Mouse (Mus musculus): ENCODE results near the gene Usp4. TPM values are rescaled to one million over a fixed set of nuclear protein-coding genes. Genes with fewer than 3 reads are reported as not detected.

Usp4 gene
- polyA plus RNA-seq (2014; fragmentation: Nextera tagmentation; extraction: Ambion mirVana): 130 and 133 TPM in 2 replicates

GRCm38 (mm10) chr9:108347540-108348289 lies at the start of gene Usp4:
TSS of gene Usp4 (plus strand) at chr9:108347853.
- Histone ChIP-seq H3K4me2 (ENCODE audit: low read depth, severe bottlenecking) (peak within 1 kb of the TSS; percentile 89), H3K36me3 (ENCODE audit: control insufficient read depth, insufficient read depth, low read length) (peaks cover 19% of the 10 kb centered on the region), H3K27ac (replicated peaks; ENCODE audit: low read depth, low read length) (peak within 1 kb of the TSS; percentile 94), H3K27me3 (ENCODE audit: control insufficient read depth, insufficient read depth, low read length) (no peaks in the 10 kb centered on the region), H3K9ac (ENCODE audit: low read length) (peak within 1 kb of the TSS; percentile 91), H3K9me3 (ENCODE audit: control insufficient read depth, low read length) (no peaks in the 10 kb centered on the region), H3K4me3 (ENCODE audit: low read depth, low read length) (peak within 1 kb of the TSS; percentile 86), H3K4me1 (ENCODE audit: control insufficient read depth, insufficient read depth, low read length) (no peaks in the 10 kb centered on the region)
- DNase-seq (ENCODE audit: low spot score) (peak; percentile 90), ATAC-seq (ENCODE audit: insufficient number of reproducible peaks, low FRiP score, low TSS enrichment, low read depth) (peak; percentile 93)
- under 1% methylated on average over 74 of the region's 75 CpGs for WGBS

DNA sequence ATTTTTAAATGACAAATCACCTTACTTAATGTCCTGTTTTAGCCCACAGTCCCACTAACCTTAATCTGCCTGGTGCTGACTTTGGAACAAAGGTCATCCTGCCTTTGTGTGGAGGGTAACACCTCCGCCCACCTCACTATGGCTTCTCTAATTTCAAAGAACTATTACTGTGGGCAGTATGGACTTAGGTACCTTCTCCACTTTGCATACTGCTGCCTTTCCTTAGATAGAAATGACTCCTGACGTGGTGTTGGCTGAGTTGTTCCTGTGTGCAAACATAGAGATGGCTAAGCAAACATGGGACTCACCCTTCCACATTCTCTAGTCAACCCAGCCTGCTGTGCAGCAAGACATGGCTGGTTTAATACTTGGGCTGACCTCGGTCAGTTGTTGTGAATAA lies 45.8 kb upstream of the Usp4 start:
- H3K27ac ChIP-seq (replicated peaks; ENCODE audit: low read depth, low read length): no peak overlapping the region
- no peak for ATAC-seq (ENCODE audit: insufficient number of reproducible peaks, low FRiP score, low TSS enrichment, low read depth)
- no peak overlapping the region for H3K4me2 ChIP-seq (ENCODE audit: low read depth, severe bottlenecking)
- H3K36me3 ChIP-seq (ENCODE audit: control insufficient read depth, insufficient read depth, low read length): no peaks in the 10 kb centered on the region
- no peaks in the 10 kb centered on the region for H3K27me3 ChIP-seq (ENCODE audit: control insufficient read depth, insufficient read depth, low read length)
- DNase-seq (ENCODE audit: low spot score): no peak
- H3K9me3 ChIP-seq (ENCODE audit: control insufficient read depth, low read length): no peaks in the 10 kb centered on the region
- H3K4me1 ChIP-seq (ENCODE audit: control insufficient read depth, insufficient read depth, low read length): no peaks in the 10 kb centered on the region; the same call in none of the 2 replicates
- no peak overlapping the region for H3K9ac ChIP-seq (ENCODE audit: low read length)
- WGBS: 82% methylated on average over 3 of the region's 3 CpGs
- no peak overlapping the region for H3K4me3 ChIP-seq (ENCODE audit: low read depth, low read length)

GRCm38 (mm10) chr9:108304716-108305115 lies 42.9 kb upstream of the Usp4 start:
- no peak overlapping the region for H3K4me3 ChIP-seq (ENCODE audit: low read depth, low read length)
- no peak overlapping the region for H3K27ac ChIP-seq (replicated peaks; ENCODE audit: low read depth, low read length)
- no peaks in the 10 kb centered on the region for H3K9me3 ChIP-seq (ENCODE audit: control insufficient read depth, low read length)
- no peak for DNase-seq (ENCODE audit: low spot score)
- H3K27me3 ChIP-seq (ENCODE audit: control insufficient read depth, insufficient read depth, low read length): no peaks in the 10 kb centered on the region
- H3K4me1 ChIP-seq (ENCODE audit: control insufficient read depth, insufficient read depth, low read length): no peaks in the 10 kb centered on the region; the same call in 1 of the 2 replicates
- H3K36me3 ChIP-seq (ENCODE audit: control insufficient read depth, insufficient read depth, low read length): no peaks in the 10 kb centered on the region; the same call in 1 of the 2 replicates
- no peak for ATAC-seq (ENCODE audit: insufficient number of reproducible peaks, low FRiP score, low TSS enrichment, low read depth)
- H3K4me2 ChIP-seq (ENCODE audit: low read depth, severe bottlenecking): no peak overlapping the region
- no peak overlapping the region for H3K9ac ChIP-seq (ENCODE audit: low read length)
- 87% methylated on average over 4 of the region's 4 CpGs for WGBS

DNA sequence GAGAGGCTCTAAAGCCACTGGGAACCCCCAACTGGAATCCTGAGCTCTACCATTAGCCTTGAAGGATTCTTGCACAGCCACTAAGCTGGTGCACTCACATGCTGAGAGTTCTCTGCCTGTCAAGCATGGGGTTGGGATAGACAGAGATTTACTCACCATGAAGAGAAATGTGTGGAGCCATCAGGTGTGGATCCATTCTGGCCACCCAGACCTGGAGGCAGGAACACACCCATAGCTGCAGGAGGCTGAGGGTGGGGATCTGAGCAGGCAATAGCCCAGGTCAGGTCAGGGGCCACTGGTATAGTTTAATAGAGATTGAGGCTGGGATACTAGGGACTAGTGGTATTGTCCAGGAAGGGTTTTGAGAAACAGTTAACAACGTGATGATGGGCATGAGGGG lies 42.5 kb upstream of the Usp4 start:
- 4% methylated on average over 1 of the region's 1 CpGs for WGBS
- ATAC-seq (ENCODE audit: insufficient number of reproducible peaks, low FRiP score, low TSS enrichment, low read depth): no peak; the same call in 1 of the 2 replicates
- H3K27me3 ChIP-seq (ENCODE audit: control insufficient read depth, insufficient read depth, low read length): no peaks in the 10 kb centered on the region

GRCm38 (mm10) chr9:108305629-108306520 lies 41.8 kb upstream of the Usp4 start, which contains the start of the genes Rhoa and Tcta:
TSS of gene Rhoa (plus strand) at chr9:108306129.
TSS of gene Tcta (minus strand) at chr9:108306160.
- WGBS: under 1% methylated on average over 77 of the region's 81 CpGs
- peak within 1 kb of the TSS; percentile 83 for H3K4me3 ChIP-seq (ENCODE audit: low read depth, low read length)
- ATAC-seq (ENCODE audit: insufficient number of reproducible peaks, low FRiP score, low TSS enrichment, low read depth): peak; percentile 96

More for the DNA sequence above, 42.5 kb upstream of the Usp4 start:
- H3K4me1 ChIP-seq (ENCODE audit: control insufficient read depth, insufficient read depth, low read length): no peaks in the 10 kb centered on the region; the same call in 1 of the 2 replicates
- no peak overlapping the region; the same call in 1 of the 2 replicates for H3K27ac ChIP-seq (replicated peaks; ENCODE audit: low read depth, low read length)
- H3K9me3 ChIP-seq (ENCODE audit: control insufficient read depth, low read length): no peaks in the 10 kb centered on the region
- no peaks in the 10 kb centered on the region; the same call in 1 of the 2 replicates for H3K36me3 ChIP-seq (ENCODE audit: control insufficient read depth, insufficient read depth, low read length)
- DNase-seq (ENCODE audit: low spot score): no peak
- peak overlapping the region; percentile 83 for H3K4me3 ChIP-seq (ENCODE audit: low read depth, low read length)
- H3K4me2 ChIP-seq (ENCODE audit: low read depth, severe bottlenecking): peak overlapping the region; percentile 83
- peak overlapping the region; percentile 70 for H3K9ac ChIP-seq (ENCODE audit: low read length)

DNA sequence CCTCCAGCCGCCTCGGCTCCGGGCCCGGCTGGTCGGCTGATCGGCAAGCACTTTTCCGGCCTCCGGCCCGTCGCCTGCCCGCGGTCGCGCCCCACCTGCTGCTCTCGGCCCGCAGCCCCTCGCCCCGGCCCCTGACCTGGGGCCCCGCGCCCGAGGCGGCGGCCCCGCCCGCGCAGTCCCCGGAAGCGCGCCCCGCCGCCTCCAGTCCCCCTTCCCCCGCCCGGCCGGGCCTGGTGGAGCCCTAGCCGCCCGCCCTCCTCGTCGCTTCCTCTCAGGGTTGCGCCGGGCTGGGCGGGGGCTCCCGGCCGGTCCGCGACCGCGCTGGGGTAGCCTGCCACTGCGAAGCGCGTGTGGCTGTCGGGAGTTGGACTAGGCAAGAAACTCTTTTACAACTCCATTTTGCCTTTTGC lies 41.1 kb upstream of the Usp4 start:
- H3K4me1 ChIP-seq (ENCODE audit: control insufficient read depth, insufficient read depth, low read length): no peaks in the 10 kb centered on the region; the same call in 1 of the 2 replicates
- peak overlapping the region; percentile 83; the same call in 1 of the 2 replicates for H3K4me2 ChIP-seq (ENCODE audit: low read depth, severe bottlenecking)
- H3K36me3 ChIP-seq (ENCODE audit: control insufficient read depth, insufficient read depth, low read length): no peaks in the 10 kb centered on the region; the same call in 1 of the 2 replicates
- peak overlapping the region; percentile 89 for H3K9ac ChIP-seq (ENCODE audit: low read length)
- H3K4me3 ChIP-seq (ENCODE audit: low read depth, low read length): peak overlapping the region; percentile 83
- WGBS: under 1% methylated on average over 42 of the region's 51 CpGs
- peak overlapping the region; percentile 98 for H3K27ac ChIP-seq (replicated peaks; ENCODE audit: low read depth, low read length)
- DNase-seq (ENCODE audit: low spot score) (peak; percentile 80), ATAC-seq (ENCODE audit: insufficient number of reproducible peaks, low FRiP score, low TSS enrichment, low read depth) (peak; percentile 61)
- H3K27me3 ChIP-seq (ENCODE audit: control insufficient read depth, insufficient read depth, low read length): no peaks in the 10 kb centered on the region
- H3K9me3 ChIP-seq (ENCODE audit: control insufficient read depth, low read length): no peaks in the 10 kb centered on the region

More at GRCm38 (mm10) chr9:108305629-108306520, 41.8 kb upstream of the Usp4 start, which contains the start of the genes Rhoa and Tcta:
- DNase-seq (ENCODE audit: low spot score): peak; percentile 96
- Histone ChIP-seq H3K36me3 (ENCODE audit: control insufficient read depth, insufficient read depth, low read length) (no peaks in the 10 kb centered on the region; the same call in 1 of the 2 replicates), H3K9me3 (ENCODE audit: control insufficient read depth, low read length) (no peaks in the 10 kb centered on the region), H3K27me3 (ENCODE audit: control insufficient read depth, insufficient read depth, low read length) (no peaks in the 10 kb centered on the region), H3K9ac (ENCODE audit: low read length) (peak within 1 kb of the TSS; percentile 89), H3K4me2 (ENCODE audit: low read depth, severe bottlenecking) (peak within 1 kb of the TSS; percentile 83), H3K27ac (replicated peaks; ENCODE audit: low read depth, low read length) (peak within 1 kb of the TSS; percentile 98), H3K4me1 (ENCODE audit: control insufficient read depth, insufficient read depth, low read length) (no peaks in the 10 kb centered on the region; the same call in 1 of the 2 replicates)

- Histone ChIP-seq H3K27ac (replicated peaks; ENCODE audit: low read depth, low read length) (no peak overlapping the region; the same call in 1 of the 2 replicates), H3K27me3 (ENCODE audit: control insufficient read depth, insufficient read depth, low read length) (no peaks in the 10 kb centered on the region), H3K4me3 (ENCODE audit: low read depth, low read length) (peak overlapping the region; percentile 83), H3K4me2 (ENCODE audit: low read depth, severe bottlenecking) (peak overlapping the region; percentile 83), H3K9me3 (ENCODE audit: control insufficient read depth, low read length) (no peaks in the 10 kb centered on the region), H3K36me3 (ENCODE audit: control insufficient read depth, insufficient read depth, low read length) (no peaks in the 10 kb centered on the region; the same call in 1 of the 2 replicates), H3K9ac (ENCODE audit: low read length) (peak overlapping the region; percentile 89), H3K4me1 (ENCODE audit: control insufficient read depth, insufficient read depth, low read length) (no peaks in the 10 kb centered on the region; the same call in 1 of the 2 replicates)
- ATAC-seq (ENCODE audit: insufficient number of reproducible peaks, low FRiP score, low TSS enrichment, low read depth) (no peak), DNase-seq (ENCODE audit: low spot score) (no peak)
- WGBS: 25% methylated on average over 12 of the region's 12 CpGs
These were observed 40.4 kb upstream of the Usp4 start for GRCm38 (mm10) chr9:108307021-108307807.

Data from limb, embryonic 11.5 days (tissue).